In the genomic region with DNA sequence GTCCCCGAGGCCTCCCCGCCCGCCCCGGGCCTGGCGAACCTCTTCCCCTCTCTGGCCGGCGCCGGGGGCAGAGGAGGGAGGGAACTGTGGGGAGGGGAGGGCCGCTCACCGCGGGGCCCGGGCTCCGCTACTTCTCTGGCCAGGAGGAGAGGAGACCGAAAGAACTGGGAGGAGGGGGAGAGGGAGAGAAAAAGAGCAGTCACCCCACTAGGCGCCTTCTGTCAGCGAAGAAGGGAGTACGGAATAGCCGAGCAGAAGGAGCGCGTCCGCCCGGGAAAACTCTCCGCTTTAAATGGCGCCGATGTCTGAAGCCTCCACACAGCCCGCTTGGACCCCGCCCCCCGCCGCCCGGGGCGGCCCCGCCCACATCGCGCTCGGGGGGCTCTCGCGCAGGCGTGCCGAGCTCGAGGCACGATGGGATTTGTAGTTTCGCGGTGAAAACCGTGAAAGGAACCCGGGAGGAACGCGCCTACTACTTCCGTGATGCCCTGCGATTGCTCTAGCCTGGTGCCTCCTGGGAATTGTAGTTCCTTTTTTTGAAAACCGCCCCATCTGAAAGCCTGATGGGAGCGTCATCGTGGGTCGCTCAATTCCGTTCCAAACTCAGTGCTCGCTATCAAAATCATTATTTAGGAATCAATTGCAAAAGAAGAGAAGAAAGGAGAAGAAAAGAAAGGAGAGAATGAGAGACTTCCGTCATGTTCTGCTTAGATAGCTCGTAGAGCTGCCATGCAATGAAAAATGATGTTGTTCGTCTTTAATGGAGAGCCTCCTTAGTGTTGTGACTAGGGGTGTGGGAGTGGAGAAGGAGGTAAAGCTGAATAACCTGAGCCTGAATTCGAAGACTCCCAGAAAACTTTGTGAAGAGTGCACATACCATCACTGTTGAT, we compare ENCODE assay signal across 8 mouse cellular contexts. TPM values are rescaled to one million over a fixed set of nuclear protein-coding genes. Genes with fewer than 3 reads are reported as not detected.
DNase-seq lines count a peak whose midpoint lies in the region; ATAC-seq lines count a peak whose summit lies in the region.

A gene (minus strand): TSS at position 307 of the 890 bp plus-strand sequence.

- peak; percentile 76 for ATAC-seq in CD4-positive, CD25-positive, alpha-beta regulatory T cell, adult 4 months
- ATAC-seq in heart, embryonic 14.5 days (ENCODE audit: insufficient number of reproducible peaks, insufficient read depth, low FRiP score, low read depth): peak; percentile 93
- ATAC-seq in liver, embryonic 13.5 days (ENCODE audit: low read depth): peak; percentile 84
- ATAC-seq in stomach, embryonic 16.5 days (ENCODE audit: insufficient read depth, low FRiP score): peak; percentile 95

- no peaks in the 10 kb centered on the region; a peak in 1 of 4 replicates for H3K4me1 ChIP-seq in heart, embryonic 14.5 days (ENCODE audit: control insufficient read depth in 2 of 2, insufficient read depth in 2 of 2, low read length in 2 of 2)
- H3K4me1 ChIP-seq in liver, embryonic 13.5 days (replicated peaks): peaks cover 16% of the 10 kb centered on the region
- peaks cover 7% of the 10 kb centered on the region; the same call in 1 of the 2 replicates for H3K4me1 ChIP-seq in stomach, embryonic 16.5 days (ENCODE audit: control insufficient read depth, insufficient read depth, low read length)

- peak within 1 kb of the TSS; percentile 97 to 99 for H3K27ac ChIP-seq in heart, embryonic 14.5 days (replicated peaks in 1 of 2; ENCODE audit: control insufficient read depth in 1 of 2, insufficient read depth in 1 of 2, low read depth in 2 of 2, low read length in 2 of 2)
- peak within 1 kb of the TSS; percentile 100 for H3K27ac ChIP-seq in liver, embryonic 13.5 days
- H3K27ac ChIP-seq in stomach, embryonic 16.5 days (ENCODE audit: low read length): peak within 1 kb of the TSS; percentile 100

- H3K9ac ChIP-seq in heart, embryonic 14.5 days (ENCODE audit: low read length): peak within 1 kb of the TSS; percentile 97
- H3K9ac ChIP-seq in liver, embryonic 13.5 days: peak within 1 kb of the TSS; percentile 97
- peak within 1 kb of the TSS; percentile 97 for H3K9ac ChIP-seq in stomach, embryonic 16.5 days (ENCODE audit: low read length)

- H3K36me3 ChIP-seq in heart, embryonic 14.5 days (ENCODE audit: control insufficient read depth, insufficient read depth, low read length): peaks cover 6% of the 10 kb centered on the region
- H3K36me3 ChIP-seq in liver, embryonic 13.5 days: peaks cover 13% of the 10 kb centered on the region
- no peaks in the 10 kb centered on the region for H3K36me3 ChIP-seq in stomach, embryonic 16.5 days (ENCODE audit: control insufficient read depth, insufficient read depth, low read length)

- DNase-seq in c-Kit-negative CD71-positive TER-119-positive erythroid progenitor cells, embryonic 14.5 days (ENCODE audit: low read depth, low spot score): peak; percentile 98
- DNase-seq in fibroblast of lung, adult 2 months (ENCODE audit: low read depth): peak; percentile 97
- DNase-seq in kidney, postnatal 14 days: peak; percentile 99
- peak; percentile 97 for DNase-seq in liver, embryonic 13.5 days
- peak; percentile 98 for DNase-seq in neural tube, embryonic 10.5 days (ENCODE audit: extremely low spot score, low spot score)

- under 1% methylated on average over 50 of the region's 59 CpGs for WGBS in heart, embryonic 14.5 days
- under 1% methylated on average over 56 of the region's 59 CpGs for WGBS in liver, embryonic 13.5 days (ENCODE audit: insufficient replicate concordance)
- under 1% methylated on average over 54 of the region's 59 CpGs for WGBS in stomach, embryonic 16.5 days

- peak within 1 kb of the TSS; percentile 90 for H3K4me2 ChIP-seq in heart, embryonic 14.5 days (ENCODE audit: low read length)
- H3K4me2 ChIP-seq in liver, embryonic 13.5 days: peak within 1 kb of the TSS; percentile 87
- peak within 1 kb of the TSS; percentile 74 for H3K4me2 ChIP-seq in stomach, embryonic 16.5 days (ENCODE audit: low read depth, low read length)

- no peaks in the 10 kb centered on the region for H3K9me3 ChIP-seq in heart, embryonic 14.5 days (ENCODE audit: control insufficient read depth, low read length)
- no peaks in the 10 kb centered on the region for H3K9me3 ChIP-seq in liver, embryonic 13.5 days (replicated peaks)
- no peaks in the 10 kb centered on the region for H3K9me3 ChIP-seq in stomach, embryonic 16.5 days (replicated peaks; ENCODE audit: control insufficient read depth, low read length)

- H3K27me3 ChIP-seq in heart, embryonic 14.5 days (ENCODE audit: control insufficient read depth, insufficient read depth, low read length): no peaks in the 10 kb centered on the region
- H3K27me3 ChIP-seq in liver, embryonic 13.5 days: no peaks in the 10 kb centered on the region
- no peaks in the 10 kb centered on the region for H3K27me3 ChIP-seq in stomach, embryonic 16.5 days (ENCODE audit: control insufficient read depth, insufficient read depth, low read length)

- H3K4me3 ChIP-seq in heart, embryonic 14.5 days (ENCODE audit: control insufficient read depth in 1 of 2, insufficient read depth in 1 of 2, low read depth in 1 of 2, low read length in 2 of 2): peak within 1 kb of the TSS; percentile 73 to 78
- H3K4me3 ChIP-seq in liver, embryonic 13.5 days (replicated peaks): peak within 1 kb of the TSS; percentile 74
- peak within 1 kb of the TSS; percentile 71 for H3K4me3 ChIP-seq in stomach, embryonic 16.5 days (replicated peaks; ENCODE audit: low read length)

RNA-seq across cellular contexts. Expression of the gene that starts here (rescaled TPM):
- 100 to 1,000 TPM; 116 to 132 TPM for polyA plus RNA-seq in CD4-positive, CD25-positive, alpha-beta regulatory T cell, adult 4 months (2017; shearing (Covaris generic))
- polyA plus RNA-seq in heart, embryonic 14.5 days (2014; fragmentation: Nextera tagmentation; extraction: Ambion mirVana): 86.0 and 94.9 TPM in 2 replicates
- 32.8 and 34.8 TPM in 2 replicates for polyA plus RNA-seq in liver, embryonic 13.5 days (2015; fragmentation: Nextera tagmentation; extraction: Ambion mirVana)
- 36.8 and 37.4 TPM in 2 replicates for polyA plus RNA-seq in stomach, embryonic 16.5 days (2015; fragmentation: Nextera tagmentation; extraction: Ambion mirVana)

Comparison
In these comparisons a context has a peak if more than half of its experiments do, and no peak if none do; other contexts are left out.
1. Peak in every context shown above with its lines: DNase-seq, ATAC-seq, H3K4me3 ChIP-seq and H3K27ac ChIP-seq.